Mouse (Mus musculus): ENCODE measurements around the gene Glt6d1.

DNA sequence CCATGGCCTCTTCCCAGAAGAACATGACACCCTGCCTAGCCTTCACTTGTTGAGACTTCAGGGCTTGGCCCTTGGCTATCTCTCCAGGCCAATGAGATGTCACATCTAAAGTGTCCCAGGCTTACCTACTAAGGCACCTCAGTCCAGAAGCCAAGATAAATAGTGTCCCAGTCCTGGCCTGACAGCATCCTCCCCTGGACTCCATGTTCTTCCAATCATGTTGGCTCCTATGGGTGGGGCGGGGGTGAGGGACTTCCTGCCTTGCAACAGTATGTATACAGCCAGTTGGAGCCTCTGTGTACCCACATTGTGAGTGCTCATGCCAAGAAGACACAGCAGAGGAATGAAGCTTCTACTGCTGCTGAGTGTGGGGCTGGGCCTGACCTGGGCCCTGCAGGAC, 38.9 kb downstream of the Glt6d1 start, which contains the start of gene Lcn11:
- TF ChIP-seq POLR2A (IDR thresholded peaks at IDR 0.05; ENCODE audit: control insufficient read depth in 1 of 2, insufficient read depth in 1 of 2, low read depth in 1 of 2, low read length in 2 of 2, poor library complexity in 1 of 2) (no peak), MAFK (IDR thresholded peaks at IDR 0.05; ENCODE audit: borderline replicate concordance, low read depth, low read length) (no peak), TBP (IDR thresholded peaks at IDR 0.05; ENCODE audit: low read depth, low read length) (no peak), NRF1 (IDR thresholded peaks at IDR 0.05; ENCODE audit: insufficient read depth, low read depth, low read length, poor library complexity, severe bottlenecking) (no peak), E2F4 (IDR thresholded peaks at IDR 0.05; ENCODE audit: borderline replicate concordance, low read depth, low read length) (no peak), SIN3A (IDR thresholded peaks at IDR 0.05; ENCODE audit: low read length) (no peak), ZKSCAN1 (IDR thresholded peaks at IDR 0.05; ENCODE audit: low read depth, low read length) (no peak), CTCF (IDR thresholded peaks at IDR 0.05 in 2 of 3, conservative IDR thresholded peaks at IDR 0.05 in 1 of 3; ENCODE audit: control insufficient read depth in 1 of 3, insufficient read depth in 1 of 3, low read depth in 2 of 3, low read length in 3 of 3, poor library complexity in 1 of 3, severe bottlenecking in 1 of 3) (no peak)

All from MEL (cell line).